Mouse (Mus musculus) forebrain, embryonic 12.5 days (tissue): ENCODE data around the gene Prdm2. TPM values are rescaled to one million over a fixed set of nuclear protein-coding genes. Genes with fewer than 3 reads are reported as not detected.

Source experiments
- ATAC-seq: fragments of 200-750 bp; cut with Nextera tagmentation; 2 replicates; pipeline ENCODE4 v1.8.0; 2017; ENCODE audit warnings: moderate TSS enrichment; ENCODE audit not compliant: low FRiP score
- H3K27ac ChIP-seq: fragments of 300-500 bp; sonication (generic); 2 replicates; pipeline ENCODE4 v1.5.1; 2016; ENCODE audit warnings: mild to moderate bottlenecking
- H3K27me3 ChIP-seq: fragments of 300-500 bp; sonication (generic); 2 replicates; pipeline ENCODE4 v1.6.1; 2016; ENCODE audit warnings: mild to moderate bottlenecking
- H3K36me3 ChIP-seq: fragments of 300-500 bp; sonication (generic); replicated peaks from 2 replicates; pipeline ENCODE4 v1.6.1; 2016; ENCODE audit warnings: mild to moderate bottlenecking
- H3K4me1 ChIP-seq: fragments of 300-500 bp; sonication (generic); 2 replicates; pipeline ENCODE4 v1.6.1; 2016
- H3K4me2 ChIP-seq: fragments of 300-500 bp; sonication (generic); 2 replicates; pipeline ENCODE4 v1.6.1; 2016; ENCODE audit warnings: mild to moderate bottlenecking, moderate library complexity
- H3K4me3 ChIP-seq: fragments of 300-500 bp; sonication (generic); replicated peaks from 2 replicates; pipeline ENCODE4 v1.5.1; 2016; ENCODE audit warnings: mild to moderate bottlenecking
- H3K9ac ChIP-seq: fragments of 300-500 bp; sonication (generic); 2 replicates; pipeline ENCODE4 v1.6.1; 2016; ENCODE audit warnings: mild to moderate bottlenecking
- H3K9me3 ChIP-seq: fragments of 300-500 bp; sonication (generic); 2 replicates; pipeline ENCODE4 v1.6.1; 2016
- WGBS: fragments of 180-500 bp; shearing (Covaris S2); methylation state at CpG from one replicate; pipeline ENCODE4 v1.1.7; 2016; 5-methylcytosine and 5-hydroxymethylcytosine counted together
- polyA plus RNA-seq: library from polyadenylated mRNA; unstranded; fragments of >200 nt; fragmentation: Nextera tagmentation; extraction: Ambion mirVana; gene quantifications from 2 replicates; pipeline ENCODE4 v1.2.1, GENCODE M21; 2016

Gene Prdm2
- polyA plus RNA-seq, 1 experiment from 2014 or later, result 17.0 TPM

DNA sequence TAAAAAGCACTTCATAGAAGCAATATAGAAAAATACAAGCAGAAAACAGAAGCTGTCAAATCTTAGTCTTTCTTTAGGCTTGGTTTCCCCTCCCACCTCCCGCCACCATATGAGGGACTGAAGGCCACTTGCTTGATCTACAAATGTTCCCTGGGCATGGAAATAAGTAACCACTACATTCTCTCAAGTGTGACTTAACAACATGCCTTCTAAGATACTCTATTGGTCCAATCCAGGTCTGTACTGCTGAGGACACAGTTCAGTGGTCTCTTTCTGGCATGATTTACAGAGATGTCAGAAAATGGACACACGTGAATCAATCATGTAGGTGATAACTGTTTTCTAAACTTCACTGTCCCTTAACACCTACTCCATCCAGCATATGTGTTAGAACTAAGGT lies 42.5 kb downstream of the Prdm2 start:
- no peak for ATAC-seq
- Histone ChIP-seq H3K27ac (no peak overlapping the region), H3K4me1 (no peaks in the 10 kb centered on the region), H3K9ac (no peak overlapping the region), H3K9me3 (no peaks in the 10 kb centered on the region), H3K4me3 (no peak overlapping the region), H3K27me3 (no peaks in the 10 kb centered on the region), H3K4me2 (no peak overlapping the region), H3K36me3 (peaks cover 32% of the 10 kb centered on the region)
- WGBS, result 94% methylated on average over 2 of the region's 2 CpGs

- 92% methylated on average over 3 of the region's 3 CpGs for WGBS
- Histone ChIP-seq H3K27ac (no peak overlapping the region), H3K4me1 (no peaks in the 10 kb centered on the region), H3K4me2 (no peak overlapping the region), H3K9me3 (no peaks in the 10 kb centered on the region), H3K4me3 (no peak overlapping the region), H3K36me3 (peaks cover 36% of the 10 kb centered on the region), H3K9ac (no peak overlapping the region), H3K27me3 (no peaks in the 10 kb centered on the region)
- no peak for ATAC-seq
Measured at GRCm38 (mm10) chr4:143168093-143168492, 44.7 kb downstream of the Prdm2 start.

GRCm38 (mm10) chr4:143161619-143162479 lies 50.9 kb downstream of the Prdm2 start:
- H3K27me3 ChIP-seq, result no peaks in the 10 kb centered on the region
- peaks cover 25% of the 10 kb centered on the region for H3K36me3 ChIP-seq
- under 1% methylated on average over 100 of the region's 102 CpGs for WGBS
- peak; percentile 100 for ATAC-seq
- peak overlapping the region; percentile 60 for H3K4me2 ChIP-seq
- H3K9me3 ChIP-seq, result no peaks in the 10 kb centered on the region
- H3K27ac ChIP-seq, result peak overlapping the region; percentile 99
- peak overlapping the region; percentile 88 for H3K9ac ChIP-seq
- peaks cover 31% of the 10 kb centered on the region for H3K4me1 ChIP-seq
- peak overlapping the region; percentile 83 for H3K4me3 ChIP-seq

GRCm38 (mm10) chr4:143160826-143161225 lies 52.0 kb downstream of the Prdm2 start:
- peak overlapping the region; percentile 88 for H3K9ac ChIP-seq
- H3K27me3 ChIP-seq, result no peaks in the 10 kb centered on the region
- ATAC-seq, result no peak
- H3K4me3 ChIP-seq, result peak overlapping the region; percentile 83
- peaks cover 23% of the 10 kb centered on the region for H3K36me3 ChIP-seq
- no peaks in the 10 kb centered on the region for H3K9me3 ChIP-seq
- H3K4me2 ChIP-seq, result peak overlapping the region; percentile 60
- peaks cover 37% of the 10 kb centered on the region for H3K4me1 ChIP-seq
- WGBS, result 66% methylated on average over 3 of the region's 3 CpGs
- no peak overlapping the region for H3K27ac ChIP-seq

DNA sequence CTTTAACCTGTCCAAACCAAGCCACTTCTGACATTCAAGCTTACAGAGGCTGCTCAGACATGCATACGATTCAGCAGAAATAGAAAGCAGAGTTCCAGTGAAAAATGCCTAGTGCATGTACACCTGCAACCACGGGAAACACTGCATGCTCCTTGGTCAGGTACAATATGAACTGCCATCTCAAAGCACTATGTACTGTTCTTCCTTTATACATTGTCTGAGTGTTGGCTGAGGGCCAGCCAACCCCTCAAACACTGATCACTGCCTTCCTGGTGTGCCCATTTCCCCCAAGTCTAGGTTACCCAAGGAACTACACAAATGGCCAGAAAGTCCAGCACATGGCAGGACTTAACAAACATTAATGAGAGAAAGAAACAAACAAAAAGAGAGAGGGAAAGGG lies 53.5 kb downstream of the Prdm2 start:
- H3K4me1 ChIP-seq, result peaks cover 42% of the 10 kb centered on the region
- no peak overlapping the region for H3K9ac ChIP-seq
- no peak overlapping the region for H3K4me3 ChIP-seq
- 90% methylated on average over 2 of the region's 2 CpGs for WGBS
- 0 out of 2 replicates have a peak overlapping the region, but pooled peaks have one; percentile 60 for H3K4me2 ChIP-seq
- H3K36me3 ChIP-seq, result peaks cover 14% of the 10 kb centered on the region
- no peak overlapping the region for H3K27ac ChIP-seq
- no peaks in the 10 kb centered on the region for H3K9me3 ChIP-seq
- no peaks in the 10 kb centered on the region for H3K27me3 ChIP-seq
- no peak for ATAC-seq

- no peak for ATAC-seq
- Histone ChIP-seq H3K4me2 (no peak overlapping the region), H3K27ac (no peak overlapping the region), H3K4me3 (no peak overlapping the region), H3K36me3 (peaks cover 9% of the 10 kb centered on the region), H3K9me3 (no peaks in the 10 kb centered on the region), H3K4me1 (peaks cover 40% of the 10 kb centered on the region), H3K9ac (no peak overlapping the region), H3K27me3 (no peaks in the 10 kb centered on the region)
- WGBS, result 84% methylated on average over 4 of the region's 4 CpGs
Measured at GRCm38 (mm10) chr4:143155871-143156270, 56.9 kb downstream of the Prdm2 start.

GRCm38 (mm10) chr4:143155036-143155435 lies 57.8 kb downstream of the Prdm2 start:
- WGBS, result 86% methylated on average over 4 of the region's 4 CpGs
- H3K4me3 ChIP-seq, result no peak overlapping the region
- no peaks in the 10 kb centered on the region for H3K27me3 ChIP-seq

GRCm38 (mm10) chr4:143154571-143154970 lies 58.2 kb downstream of the Prdm2 start:
- H3K27ac ChIP-seq, result no peak overlapping the region
- H3K9ac ChIP-seq, result no peak overlapping the region
- H3K36me3 ChIP-seq, result peaks cover 9% of the 10 kb centered on the region
- H3K27me3 ChIP-seq, result no peaks in the 10 kb centered on the region
- H3K4me2 ChIP-seq, result no peak overlapping the region
- no peaks in the 10 kb centered on the region for H3K9me3 ChIP-seq
- WGBS, result 84% methylated on average over 6 of the region's 6 CpGs
- H3K4me1 ChIP-seq, result peaks cover 29% of the 10 kb centered on the region
- no peak for ATAC-seq
- H3K4me3 ChIP-seq, result no peak overlapping the region

More at GRCm38 (mm10) chr4:143155036-143155435, 57.8 kb downstream of the Prdm2 start:
- peaks cover 33% of the 10 kb centered on the region for H3K4me1 ChIP-seq
- peaks cover 9% of the 10 kb centered on the region for H3K36me3 ChIP-seq
- H3K27ac ChIP-seq, result no peak overlapping the region
- ATAC-seq, result no peak
- H3K4me2 ChIP-seq, result no peak overlapping the region
- no peaks in the 10 kb centered on the region for H3K9me3 ChIP-seq
- no peak overlapping the region for H3K9ac ChIP-seq

GRCm38 (mm10) chr4:143152634-143153033 lies 60.2 kb downstream of the Prdm2 start:
- no peaks in the 10 kb centered on the region for H3K9me3 ChIP-seq
- H3K27me3 ChIP-seq, result no peaks in the 10 kb centered on the region
- WGBS, result 97% methylated on average over 5 of the region's 5 CpGs
- H3K4me1 ChIP-seq, result peaks cover 23% of the 10 kb centered on the region
- no peak overlapping the region for H3K4me3 ChIP-seq
- H3K4me2 ChIP-seq, result no peak overlapping the region
- no peak for ATAC-seq
- H3K27ac ChIP-seq, result no peak overlapping the region
- no peak overlapping the region for H3K9ac ChIP-seq
- H3K36me3 ChIP-seq, result no peaks in the 10 kb centered on the region

DNA sequence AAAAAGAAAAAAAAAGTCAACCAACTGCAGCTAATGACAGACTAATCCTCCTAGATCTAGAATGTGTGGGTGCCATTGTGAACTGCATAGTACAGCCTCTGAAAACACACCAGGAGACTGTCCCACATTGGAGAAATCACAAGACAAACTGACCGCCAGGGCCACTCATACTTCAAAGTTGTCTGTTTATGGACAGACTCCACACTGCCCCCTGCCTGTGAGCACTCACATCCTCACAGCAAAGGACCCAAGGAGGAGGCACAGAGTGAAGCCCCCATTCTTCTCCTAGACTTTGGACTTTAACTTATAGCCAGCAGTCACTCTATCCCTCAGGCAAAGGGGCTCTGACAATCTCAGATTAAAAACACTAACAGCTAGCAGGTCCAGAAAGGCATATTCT lies 61.5 kb downstream of the Prdm2 start:
- Histone ChIP-seq H3K27ac (no peak overlapping the region), H3K36me3 (no peaks in the 10 kb centered on the region), H3K9me3 (no peaks in the 10 kb centered on the region), H3K27me3 (no peaks in the 10 kb centered on the region), H3K4me3 (no peak overlapping the region), H3K9ac (no peak overlapping the region), H3K4me1 (0 out of 2 replicates have a peak, but pooled peaks cover 13% of the 10 kb centered on the region), H3K4me2 (no peak overlapping the region)
- no peak for ATAC-seq
- WGBS, result 82% methylated on average over 1 of the region's 1 CpGs

GRCm38 (mm10) chr4:143147666-143148065 lies 65.1 kb downstream of the Prdm2 start:
- Histone ChIP-seq H3K4me1 (peaks cover 21% of the 10 kb centered on the region; the same call in 1 of the 2 replicates), H3K9me3 (no peaks in the 10 kb centered on the region), H3K27me3 (no peaks in the 10 kb centered on the region), H3K4me2 (no peak overlapping the region), H3K27ac (no peak overlapping the region), H3K4me3 (no peak overlapping the region), H3K36me3 (no peaks in the 10 kb centered on the region), H3K9ac (no peak overlapping the region)
- WGBS, result 89% methylated on average over 3 of the region's 3 CpGs
- ATAC-seq, result no peak

DNA sequence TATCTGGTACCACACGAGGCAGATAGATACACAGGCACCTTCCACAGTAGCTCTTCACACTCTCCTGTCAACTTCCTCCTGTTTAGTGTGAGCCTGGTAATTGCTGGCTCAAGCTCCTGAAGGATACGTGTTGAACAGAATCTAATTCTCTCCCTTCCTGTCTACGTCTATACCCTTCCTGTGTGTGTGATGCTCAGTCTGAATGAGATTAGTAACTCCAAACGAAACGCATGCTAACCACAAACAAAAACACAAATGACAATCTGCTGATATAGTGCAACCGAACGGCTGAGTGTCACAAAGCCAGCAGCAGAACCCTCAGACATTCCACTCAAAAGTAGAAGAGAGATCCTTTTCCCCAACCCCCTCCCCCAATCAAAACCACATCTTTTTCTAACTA lies 69.2 kb downstream of the Prdm2 start:
- Histone ChIP-seq H3K36me3 (peaks cover 25% of the 10 kb centered on the region), H3K9me3 (no peaks in the 10 kb centered on the region), H3K27ac (no peak overlapping the region), H3K4me3 (no peak overlapping the region), H3K9ac (no peak overlapping the region), H3K4me2 (no peak overlapping the region), H3K27me3 (no peaks in the 10 kb centered on the region), H3K4me1 (peaks cover 18% of the 10 kb centered on the region; the same call in 1 of the 2 replicates)
- ATAC-seq, result no peak
- 67% methylated on average over 7 of the region's 7 CpGs for WGBS
